Mouse (Mus musculus) brain, embryonic 14.5 days (tissue): ENCODE results near the gene Fmnl1. TPM values are rescaled to one million over a fixed set of nuclear protein-coding genes. Genes with fewer than 3 reads are reported as not detected.

Experiments used
- DNase-seq: peaks from one replicate; pipeline ENCODE4 v3.0.0-alpha.2; 2011; ENCODE audit warnings: low read depth
- CTCF ChIP-seq: fragments of 200-500 bp; IDR thresholded peaks from 2 replicates; pipeline ENCODE4 v1.5.1; 2012; ENCODE audit warnings: inconsistent platforms, mild to moderate bottlenecking, moderate library complexity, borderline replicate concordance; ENCODE audit not compliant: insufficient read depth, insufficient read length; ENCODE audit errors: extremely low read depth
- POLR2A ChIP-seq: fragments of 200-500 bp; IDR thresholded peaks from 2 replicates; pipeline ENCODE4 v1.6.1; 2012; ENCODE audit warnings: mild to moderate bottlenecking, inconsistent platforms, borderline replicate concordance; ENCODE audit not compliant: poor library complexity, insufficient read depth, insufficient read length, severe bottlenecking; ENCODE audit errors: extremely low read depth
- polyA plus RNA-seq: library from polyadenylated mRNA; depleted of rRNA; stranded (reverse); fragments of >200 nt; gene quantifications from 2 replicates; pipeline ENCODE4 v1.2.3, GENCODE M21; 2012

The Fmnl1 gene
- polyA plus RNA-seq, 1 experiment: 28.6 TPM

DNA sequence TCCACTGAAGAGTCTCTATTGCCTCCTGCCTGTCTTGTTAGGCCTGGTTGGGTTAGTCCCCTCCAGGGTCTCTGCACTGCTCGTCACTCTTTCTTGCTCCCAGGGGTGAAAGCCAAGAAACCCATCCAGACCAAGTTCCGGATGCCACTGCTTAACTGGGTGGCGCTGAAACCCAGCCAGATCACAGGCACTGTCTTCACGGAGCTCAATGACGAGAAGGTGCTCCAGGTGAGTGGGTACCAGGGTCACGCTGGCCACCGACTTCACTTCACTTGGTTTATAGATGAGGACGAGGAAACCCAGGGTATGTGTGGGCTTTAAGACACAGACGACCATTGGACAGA lies 22.9 kb downstream of the Fmnl1 start:
- TF ChIP-seq CTCF (no peak), POLR2A (no peak)
- DNase-seq: no peak

DNA sequence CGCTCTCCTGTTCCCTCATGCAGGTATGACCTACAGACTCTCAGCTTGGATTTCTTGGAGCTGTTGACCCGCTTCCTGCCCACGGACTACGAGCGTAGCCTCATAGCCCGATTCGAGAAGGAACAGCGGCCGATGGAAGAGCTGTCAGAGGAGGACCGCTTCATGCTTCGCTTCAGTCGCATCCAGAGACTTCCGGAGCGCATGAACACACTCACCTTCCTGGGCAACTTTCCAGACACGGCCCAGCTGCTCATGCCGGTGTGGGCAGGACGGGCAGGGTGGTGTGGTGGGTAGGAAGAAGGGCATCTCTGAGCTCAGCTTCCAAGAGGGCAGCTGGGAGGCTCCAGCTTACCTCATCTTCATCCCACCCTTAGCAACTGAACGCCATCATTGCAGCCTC lies 24.3 kb downstream of the Fmnl1 start:
- no peak for TF ChIP-seq POLR2A
- DNase-seq: no peak

DNA sequence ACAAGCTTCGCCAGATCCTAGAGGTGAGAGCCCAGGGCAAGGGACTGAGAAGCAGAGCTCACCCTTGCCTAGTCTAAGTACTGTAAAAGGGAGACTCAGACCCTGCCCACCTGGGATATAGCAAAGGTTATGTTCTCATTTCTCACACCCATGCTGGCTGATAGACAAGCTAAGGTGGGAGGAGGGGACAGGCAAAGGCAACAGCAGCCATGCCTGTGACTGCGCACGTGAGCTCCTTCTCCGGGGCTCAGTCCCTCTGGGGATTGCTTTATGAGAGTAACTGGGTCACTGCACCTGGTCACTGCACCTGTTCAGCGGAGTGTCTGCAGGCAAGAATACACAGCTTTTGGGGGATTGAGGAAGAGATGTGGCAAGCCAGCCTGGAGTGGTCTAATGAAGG lies 24.7 kb downstream of the Fmnl1 start:
- TF ChIP-seq POLR2A: no peak
- TF ChIP-seq CTCF: no peak
- DNase-seq: no peak

DNA sequence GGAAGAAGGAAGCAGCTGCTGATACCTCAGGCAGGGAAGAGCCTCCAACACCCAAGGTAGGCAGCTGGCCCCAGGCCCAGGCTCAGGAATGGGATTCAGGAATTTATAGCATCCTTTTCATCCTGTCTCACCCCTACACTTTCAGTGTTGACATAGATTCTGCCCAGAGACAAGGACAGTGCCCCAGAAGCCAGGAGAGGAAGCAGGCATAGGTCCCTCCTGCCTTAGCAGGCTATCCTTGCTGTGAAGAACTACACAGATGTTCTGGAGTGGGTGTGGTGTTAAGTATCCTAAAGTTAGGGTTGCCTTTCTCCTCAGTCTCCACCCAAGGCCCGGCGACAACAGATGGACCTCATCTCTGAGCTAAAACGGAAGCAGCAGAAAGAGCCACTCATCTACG lies 26.4 kb downstream of the Fmnl1 start:
- no peak for DNase-seq
- TF ChIP-seq CTCF: no peak
- TF ChIP-seq POLR2A: no peak

DNA sequence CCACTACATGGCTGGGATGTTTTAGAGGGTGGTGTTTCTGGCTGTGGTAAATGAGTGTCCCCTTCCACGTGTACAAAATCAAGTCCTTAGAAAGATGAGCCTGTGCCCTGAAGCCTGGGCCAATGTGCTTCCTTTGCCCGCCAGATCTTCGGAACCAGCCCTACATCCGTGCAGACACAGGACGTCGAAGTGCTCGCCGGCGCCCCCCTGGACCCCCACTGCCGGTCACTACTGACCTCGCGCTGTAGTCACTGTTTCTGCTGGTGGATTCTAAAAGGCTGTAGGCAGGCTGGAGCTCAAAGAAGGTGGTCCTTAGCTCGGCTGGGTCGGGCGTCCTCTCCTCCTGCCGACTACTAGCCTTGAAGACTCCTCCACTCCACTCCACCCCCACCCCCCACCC lies 27.4 kb downstream of the Fmnl1 start:
- TF ChIP-seq POLR2A: no peak
- no peak for TF ChIP-seq CTCF
- no peak for DNase-seq

DNA sequence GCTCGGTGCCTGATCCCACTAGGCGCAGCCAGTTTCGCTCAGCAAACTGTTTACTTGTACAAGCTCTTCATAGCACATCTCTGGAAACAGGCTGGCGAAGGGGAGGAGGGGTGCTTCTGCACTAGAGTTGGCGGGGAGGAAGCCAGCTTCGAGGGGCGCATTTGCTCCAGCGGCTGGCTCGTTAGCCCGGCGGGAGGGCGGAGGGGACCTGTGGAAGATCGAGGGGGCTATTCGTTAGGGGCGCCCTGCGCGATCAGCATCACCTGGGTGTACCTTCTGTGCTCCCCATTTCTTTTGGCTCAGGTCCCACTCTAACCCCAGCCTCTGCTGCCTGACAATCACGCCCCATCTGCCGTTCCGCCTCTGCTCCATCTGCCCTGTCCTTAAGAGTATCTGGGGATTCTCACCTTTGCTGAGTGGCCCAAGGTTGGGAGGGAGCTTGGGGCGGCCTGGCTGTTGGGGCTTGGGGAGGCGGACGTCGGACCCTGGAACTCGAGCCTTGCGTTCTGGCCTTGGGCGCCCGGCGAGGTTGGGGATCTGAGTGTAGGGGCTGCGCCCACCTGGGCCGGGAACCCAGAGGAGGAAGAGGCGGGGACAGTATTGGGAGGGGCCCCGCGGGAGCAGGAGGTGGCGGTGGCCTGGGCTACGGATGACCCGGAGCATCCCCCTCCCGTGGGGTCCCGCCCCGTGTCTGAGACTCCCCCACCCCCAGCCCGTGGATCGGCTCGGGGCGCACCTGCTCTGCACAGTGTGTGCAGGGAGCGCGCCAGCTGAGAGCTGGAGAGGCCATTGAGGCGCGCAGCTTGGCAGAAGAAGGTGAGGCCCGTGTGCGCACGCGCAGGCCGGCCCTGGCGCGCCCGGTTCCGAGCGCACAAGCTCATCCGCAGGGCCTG lies 28.2 kb downstream of the Fmnl1 start:
- peak; percentile 86 for DNase-seq
- no peak for TF ChIP-seq CTCF
- no peak for TF ChIP-seq POLR2A

DNA sequence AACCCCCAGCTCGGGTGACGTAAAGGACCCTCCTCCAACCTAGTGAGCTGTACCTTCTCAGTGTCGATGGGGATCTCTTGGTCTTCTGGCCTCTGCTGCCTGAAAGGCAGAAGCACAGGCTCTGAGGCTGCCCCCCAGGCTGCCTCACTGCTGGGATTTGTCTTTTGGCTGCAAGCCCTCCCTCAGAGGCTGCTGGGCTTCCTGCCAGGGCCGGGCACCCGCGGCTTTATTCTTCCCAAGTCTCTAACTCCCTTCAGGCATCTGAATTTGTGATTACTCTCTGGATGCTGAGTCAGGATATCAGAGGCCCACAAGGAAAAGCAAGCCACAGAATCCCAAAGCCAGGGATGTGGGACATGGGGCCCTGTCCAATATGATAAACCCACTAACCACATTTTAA lies 30.8 kb downstream of the Fmnl1 start:
- TF ChIP-seq CTCF: no peak
- TF ChIP-seq POLR2A: no peak
- peak; percentile 94 for DNase-seq

DNA sequence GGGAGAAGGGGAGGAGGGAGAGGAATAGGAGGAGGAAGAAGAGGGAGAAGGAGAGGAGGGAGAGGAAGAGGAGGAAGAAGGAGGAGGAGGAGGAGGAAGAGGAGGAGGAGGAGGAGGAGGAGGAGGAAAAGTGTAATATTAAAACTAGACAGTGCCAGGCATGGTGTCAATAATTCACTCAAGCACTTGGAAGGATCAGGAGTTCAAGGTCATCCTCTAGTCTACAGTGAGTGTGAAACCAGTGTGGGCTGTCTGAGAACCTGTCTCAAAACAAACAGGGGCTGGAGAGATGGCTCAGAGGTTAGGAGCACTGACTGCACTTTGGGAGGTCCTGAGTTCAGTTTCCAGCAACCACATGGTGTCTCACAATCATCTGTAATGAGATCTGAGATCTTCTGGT lies 31.5 kb downstream of the Fmnl1 start:
- DNase-seq: no peak
- TF ChIP-seq POLR2A: no peak
- no peak for TF ChIP-seq CTCF

DNA sequence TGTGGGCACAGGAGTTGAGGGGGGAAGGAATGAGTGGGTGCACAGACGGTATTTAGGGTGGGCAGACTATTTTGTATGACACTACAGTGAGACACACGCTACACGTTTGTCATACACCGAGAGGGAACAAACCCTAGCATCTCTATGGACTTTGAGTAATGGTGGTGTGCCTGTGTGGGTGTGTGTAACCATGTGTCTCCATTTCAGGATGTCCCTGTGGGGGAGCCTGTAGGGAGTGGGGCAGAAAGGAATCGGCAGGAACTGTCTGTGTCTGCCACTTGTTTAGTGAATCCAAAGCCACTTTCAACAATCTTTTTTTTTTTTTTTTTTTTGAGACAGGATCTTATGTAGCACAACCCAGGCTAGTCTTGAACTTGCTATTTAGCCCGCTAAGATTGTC lies 35.3 kb downstream of the Fmnl1 start:
- no peak for TF ChIP-seq POLR2A
- TF ChIP-seq CTCF: no peak
- DNase-seq: no peak

DNA sequence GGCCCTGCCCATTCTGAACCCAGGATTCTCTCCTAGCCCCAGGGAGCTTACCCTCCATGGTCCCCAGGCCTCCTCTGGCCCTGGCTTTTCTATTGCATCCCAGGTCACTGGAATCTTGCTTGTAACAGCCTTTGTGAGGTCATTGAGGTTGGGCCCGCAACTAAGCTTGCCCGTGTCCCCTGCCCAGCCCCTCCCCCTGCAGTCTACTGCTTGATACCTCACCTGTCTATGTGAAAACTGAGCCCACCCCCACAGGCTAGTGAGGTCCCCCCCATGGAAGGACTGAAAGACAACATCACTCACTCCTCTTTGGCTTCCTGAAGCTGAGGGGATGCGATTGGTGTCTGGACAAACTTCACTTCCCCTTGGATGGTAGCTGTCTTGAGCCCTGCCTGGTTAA lies 37.6 kb downstream of the Fmnl1 start, which contains the start of gene 1700023F06Rik:
TSS of gene 1700023F06Rik (minus strand) at position 101 of the 400 bp plus-strand sequence.
- DNase-seq: no peak
- TF ChIP-seq POLR2A: no peak
- no peak for TF ChIP-seq CTCF

DNA sequence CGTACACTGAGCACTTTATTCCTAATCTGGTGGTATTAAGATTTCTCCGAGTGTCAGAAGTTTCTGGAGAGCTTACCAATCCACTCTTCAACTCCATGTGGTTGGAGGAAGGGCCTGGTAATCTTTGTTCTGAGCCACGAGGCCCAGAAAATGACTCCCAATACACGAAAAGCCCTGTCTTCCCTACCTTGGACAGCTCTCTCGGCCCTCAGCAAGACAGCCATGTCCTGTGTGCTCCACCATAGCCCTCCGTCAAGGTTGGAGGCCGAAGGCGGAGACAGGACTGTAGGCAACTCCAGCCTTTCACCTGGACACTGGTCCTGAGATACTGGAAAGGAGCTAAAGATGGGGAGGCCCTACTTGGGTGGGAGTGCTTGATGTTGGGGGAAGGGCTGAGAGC lies 39.4 kb downstream of the Fmnl1 start:
- no peak for TF ChIP-seq CTCF
- no peak for DNase-seq

DNA sequence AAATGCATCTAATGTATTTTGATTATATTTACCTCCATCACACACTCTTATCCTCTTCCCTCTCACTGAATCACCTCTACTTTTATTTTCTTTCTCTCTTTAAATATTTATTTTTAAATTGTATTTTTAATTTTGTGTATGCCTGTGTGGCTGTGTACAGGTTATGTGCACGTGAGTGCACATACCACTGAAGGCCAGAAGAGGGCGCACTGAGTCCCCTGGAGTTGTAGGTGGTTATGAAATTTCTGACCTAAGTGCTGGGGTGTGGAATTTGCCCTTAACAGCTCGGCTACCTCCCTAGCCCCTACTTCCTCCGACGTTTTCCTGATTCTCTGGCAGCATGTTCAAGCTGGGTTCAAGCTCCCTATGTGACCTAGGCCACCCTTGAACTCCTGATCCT lies 42.8 kb downstream of the Fmnl1 start:
- DNase-seq: no peak
- TF ChIP-seq POLR2A (no peak), CTCF (peak; percentile 19; the same call in 1 of the 2 replicates)
